Mouse (Mus musculus) stomach, embryonic 14.5 days (tissue): ENCODE data around the gene Fam171a2. TPM values are rescaled to one million over a fixed set of nuclear protein-coding genes. Genes with fewer than 3 reads are reported as not detected.

Experiments
- ATAC-seq: fragments of 200-750 bp; cut with Nextera tagmentation; 2 replicates; pipeline ENCODE4 v1.8.0; 2017; ENCODE audit warnings: low read depth, moderate TSS enrichment; ENCODE audit not compliant: insufficient number of reproducible peaks, insufficient read depth, low FRiP score
- H3K27ac ChIP-seq: fragments of 300-500 bp; sonication (generic); 2 replicates; pipeline ENCODE4 v1.5.1; 2014; ENCODE audit warnings: mild to moderate bottlenecking, low read length, moderate library complexity, mixed read lengths
- H3K27me3 ChIP-seq: fragments of 300-500 bp; sonication (generic); 2 replicates; pipeline ENCODE4 v1.6.1; 2014; ENCODE audit warnings: low read length, control low read depth, mixed read lengths; ENCODE audit not compliant: control insufficient read depth, insufficient read depth
- H3K36me3 ChIP-seq: fragments of 300-500 bp; sonication (generic); 2 replicates; pipeline ENCODE4 v1.6.1; 2014; ENCODE audit warnings: mild to moderate bottlenecking, control low read depth, low read length, moderate library complexity, mixed read lengths; ENCODE audit not compliant: control insufficient read depth, insufficient read depth
- H3K4me1 ChIP-seq: fragments of 300-500 bp; sonication (generic); 2 replicates; pipeline ENCODE4 v1.6.1; 2014; ENCODE audit warnings: low read length, control low read depth, mixed read lengths; ENCODE audit not compliant: control insufficient read depth, insufficient read depth
- H3K4me2 ChIP-seq: fragments of 300-500 bp; sonication (generic); replicated peaks from 2 replicates; pipeline ENCODE4 v1.6.1; 2014; ENCODE audit warnings: low read depth, low read length, control low read depth
- H3K4me3 ChIP-seq: fragments of 300-500 bp; sonication (generic); 2 replicates; pipeline ENCODE4 v1.5.1; 2014; ENCODE audit warnings: low read depth, low read length, control low read depth
- H3K9ac ChIP-seq: fragments of 300-500 bp; sonication (generic); replicated peaks from 2 replicates; pipeline ENCODE4 v1.6.1; 2014; ENCODE audit warnings: low read depth, mild to moderate bottlenecking, control low read depth, low read length, moderate library complexity, mixed read lengths
- H3K9me3 ChIP-seq: fragments of 300-500 bp; sonication (generic); 2 replicates; pipeline ENCODE4 v1.6.1; 2016; ENCODE audit warnings: low read depth, low read length, control low read depth; ENCODE audit not compliant: control insufficient read depth
- WGBS: fragments of 180-500 bp; shearing (Covaris S2); extraction: QIAGEN DNeasy Blood & Tissue Kit; methylation state at CpG from one replicate; pipeline ENCODE4 v1.1.7; 2014; 5-methylcytosine and 5-hydroxymethylcytosine counted together
- polyA plus RNA-seq: library from polyadenylated mRNA; unstranded; fragments of >200 nt; fragmentation: Nextera tagmentation; extraction: Ambion mirVana; gene quantifications from 2 replicates; pipeline ENCODE4 v1.2.1, GENCODE M21; 2014

Gene Fam171a2
- polyA plus RNA-seq, 1 experiment from 2014 or later = 8.0 TPM

GRCm38 (mm10) chr11:102430121-102431017 is 17.1 kb downstream of the Fam171a2 start, which contains the start of gene Grn:
Gene Grn (plus strand): TSS chr11:102430315.
- Histone ChIP-seq H3K27ac (peak within 1 kb of the TSS; percentile 90), H3K4me1 (peaks cover 9% of the 10 kb centered on the region; the same call in 1 of the 2 replicates), H3K9me3 (no peaks in the 10 kb centered on the region), H3K27me3 (no peaks in the 10 kb centered on the region), H3K36me3 (peaks cover 11% of the 10 kb centered on the region), H3K4me3 (peak within 1 kb of the TSS; percentile 69), H3K4me2 (peak within 1 kb of the TSS; percentile 93), H3K9ac (peak within 1 kb of the TSS; percentile 60)
- peak; percentile 95 for ATAC-seq
- under 1% methylated on average over 29 of the region's 29 CpGs for WGBS

- no peak for ATAC-seq
- Histone ChIP-seq H3K9ac (peak overlapping the region; percentile 26; the same call in 1 of the 2 replicates), H3K4me1 (peaks cover 9% of the 10 kb centered on the region; the same call in 1 of the 2 replicates), H3K9me3 (no peaks in the 10 kb centered on the region), H3K27ac (no peak overlapping the region), H3K36me3 (peaks cover 3% of the 10 kb centered on the region; the same call in 1 of the 2 replicates), H3K4me2 (peak overlapping the region; percentile 93), H3K27me3 (no peaks in the 10 kb centered on the region), H3K4me3 (peak overlapping the region; percentile 69)
- 38% methylated on average over 3 of the region's 3 CpGs for WGBS
These were observed 17.9 kb downstream of the Fam171a2 start for GRCm38 (mm10) chr11:102429551-102429950.

GRCm38 (mm10) chr11:102428981-102429540 is 18.4 kb downstream of the Fam171a2 start:
- no peak for ATAC-seq
- H3K4me3 ChIP-seq = no peak overlapping the region; the same call in 1 of the 2 replicates
- H3K27me3 ChIP-seq = no peaks in the 10 kb centered on the region
- H3K4me1 ChIP-seq = peaks cover 9% of the 10 kb centered on the region; the same call in 1 of the 2 replicates
- no peaks in the 10 kb centered on the region for H3K9me3 ChIP-seq
- 65% methylated on average over 8 of the region's 8 CpGs for WGBS
- H3K9ac ChIP-seq = no peak overlapping the region
- no peak overlapping the region for H3K4me2 ChIP-seq
- no peak overlapping the region for H3K27ac ChIP-seq
- H3K36me3 ChIP-seq = peaks cover 2% of the 10 kb centered on the region; the same call in 1 of the 2 replicates

GRCm38 (mm10) chr11:102425555-102426316 is 21.7 kb downstream of the Fam171a2 start:
- no peak for ATAC-seq
- H3K4me3 ChIP-seq = no peak overlapping the region
- H3K27me3 ChIP-seq = no peaks in the 10 kb centered on the region
- no peak overlapping the region for H3K9ac ChIP-seq
- no peak overlapping the region for H3K4me2 ChIP-seq
- H3K4me1 ChIP-seq = peaks cover 4% of the 10 kb centered on the region; the same call in 1 of the 2 replicates
- no peaks in the 10 kb centered on the region for H3K36me3 ChIP-seq
- H3K27ac ChIP-seq = no peak overlapping the region
- H3K9me3 ChIP-seq = no peaks in the 10 kb centered on the region
- 77% methylated on average over 8 of the region's 8 CpGs for WGBS

- no peak overlapping the region for H3K9ac ChIP-seq
- no peaks in the 10 kb centered on the region for H3K27me3 ChIP-seq
- H3K4me2 ChIP-seq = no peak overlapping the region
- no peaks in the 10 kb centered on the region for H3K9me3 ChIP-seq
- H3K27ac ChIP-seq = no peak overlapping the region
- ATAC-seq = no peak
- no peak overlapping the region for H3K4me3 ChIP-seq
- peaks cover 4% of the 10 kb centered on the region; the same call in 1 of the 2 replicates for H3K4me1 ChIP-seq
- no peaks in the 10 kb centered on the region for H3K36me3 ChIP-seq
- 75% methylated on average over 6 of the region's 6 CpGs for WGBS
These were observed 22.8 kb downstream of the Fam171a2 start for GRCm38 (mm10) chr11:102424666-102425065.

GRCm38 (mm10) chr11:102421559-102421958 is 25.9 kb downstream of the Fam171a2 start:
- 36% methylated on average over 8 of the region's 8 CpGs for WGBS
- no peak for ATAC-seq
- H3K4me3 ChIP-seq = no peak overlapping the region
- H3K4me1 ChIP-seq = no peaks in the 10 kb centered on the region
- no peak overlapping the region for H3K4me2 ChIP-seq
- no peaks in the 10 kb centered on the region for H3K9me3 ChIP-seq
- H3K9ac ChIP-seq = no peak overlapping the region
- no peak overlapping the region for H3K27ac ChIP-seq
- no peaks in the 10 kb centered on the region for H3K36me3 ChIP-seq
- H3K27me3 ChIP-seq = no peaks in the 10 kb centered on the region

GRCm38 (mm10) chr11:102418887-102419286 is 28.6 kb downstream of the Fam171a2 start:
- no peaks in the 10 kb centered on the region for H3K9me3 ChIP-seq
- no peaks in the 10 kb centered on the region for H3K4me1 ChIP-seq
- H3K4me2 ChIP-seq = no peak overlapping the region
- no peak overlapping the region for H3K4me3 ChIP-seq
- H3K9ac ChIP-seq = no peak overlapping the region
- H3K27me3 ChIP-seq = no peaks in the 10 kb centered on the region
- no peak overlapping the region for H3K27ac ChIP-seq
- ATAC-seq = no peak
- H3K36me3 ChIP-seq = no peaks in the 10 kb centered on the region

GRCm38 (mm10) chr11:102417160-102417559 is 30.3 kb downstream of the Fam171a2 start:
- no peaks in the 10 kb centered on the region for H3K36me3 ChIP-seq
- H3K9me3 ChIP-seq = no peaks in the 10 kb centered on the region
- H3K27me3 ChIP-seq = no peaks in the 10 kb centered on the region
- ATAC-seq = no peak
- no peak overlapping the region for H3K9ac ChIP-seq
- no peak overlapping the region for H3K27ac ChIP-seq
- WGBS = 73% methylated on average over 1 of the region's 1 CpGs
- H3K4me3 ChIP-seq = no peak overlapping the region
- H3K4me1 ChIP-seq = no peaks in the 10 kb centered on the region
- H3K4me2 ChIP-seq = no peak overlapping the region
